Mouse (Mus musculus) CH12.LX (cell line): Measurements from ENCODE around the gene Rasip1. TPM values are rescaled to one million over a fixed set of nuclear protein-coding genes. Genes with fewer than 3 reads are reported as not detected.
A peak's percentile ranks its signal among the peaks of the same experiment; 100 is the strongest.

Experiments
- DNase-seq: peaks from one replicate; pipeline ENCODE4 v3.0.0-alpha.2; 2013; ENCODE audit errors: extremely low read depth
- H3K27ac ChIP-seq: 2 replicates; pipeline ENCODE4 v1.5.1; 2012; ENCODE audit warnings: low read depth, mild to moderate bottlenecking, control low read depth, moderate library complexity; ENCODE audit not compliant: insufficient read depth
- H3K27me3 ChIP-seq: replicated peaks from 2 replicates; pipeline ENCODE3; 2012; ENCODE audit warnings: inconsistent platforms
- H3K36me3 ChIP-seq, 2 experiments: replicated peaks in 1 of 2; 2 replicates each; pipeline versions ENCODE3 to v1.6.1; 2012; ENCODE audit warnings: inconsistent platforms in 1 of 2, low read length in 1 of 2, mild to moderate bottlenecking in 1 of 2, mixed read lengths in 1 of 2, moderate library complexity in 1 of 2; ENCODE audit not compliant: control insufficient read depth in 1 of 2, insufficient read depth in 1 of 2
- H3K4me1 ChIP-seq, 2 experiments: 2 replicates each; pipeline ENCODE4 v1.6.1; 2012; ENCODE audit warnings: inconsistent platforms in 1 of 2, moderate library complexity in 1 of 2; ENCODE audit not compliant: insufficient read depth in 2 of 2, control insufficient read depth in 1 of 2
- H3K4me2 ChIP-seq: 2 replicates; pipeline ENCODE4 v1.6.1; 2012; ENCODE audit warnings: low read depth, mild to moderate bottlenecking, control low read depth; ENCODE audit not compliant: poor library complexity, insufficient read depth, severe bottlenecking
- H3K4me3 ChIP-seq, 3 experiments: fragments of 150-350 bp in 1 of 3; sonication (generic) in 1 of 3; replicated peaks in 1 of 3; 2 replicates each; pipeline versions ENCODE3 to v1.5.1; 2011 to 2012; ENCODE audit warnings: low read depth in 2 of 3, low read length in 2 of 3, mild to moderate bottlenecking in 2 of 3, moderate library complexity in 2 of 3, control low read depth in 1 of 3, improper control_type of control experiment in 1 of 3, inconsistent platforms in 1 of 3, mixed read lengths in 1 of 3; ENCODE audit not compliant: poor library complexity in 1 of 3
- H3K79me2 ChIP-seq: replicated peaks from 2 replicates; pipeline ENCODE4 v1.6.1; 2012; ENCODE audit warnings: mild to moderate bottlenecking, moderate library complexity; ENCODE audit not compliant: control insufficient read depth, poor library complexity, insufficient read depth, severe bottlenecking; ENCODE audit errors: extremely low read depth
- H3K9ac ChIP-seq: 2 replicates; pipeline ENCODE4 v1.6.1; 2012; ENCODE audit warnings: low read depth, mild to moderate bottlenecking, control low read depth, moderate library complexity; ENCODE audit not compliant: insufficient read depth
- H3K9me3 ChIP-seq: replicated peaks from 2 replicates; pipeline ENCODE3; 2012; ENCODE audit warnings: low read length, inconsistent platforms, mixed read lengths
- BHLHE40 ChIP-seq: IDR thresholded peaks from 2 replicates; pipeline ENCODE4 v1.6.1; 2011; ENCODE audit warnings: mild to moderate bottlenecking, low read depth, low read length, improper control_type of control experiment
- CTCF ChIP-seq, 2 experiments: IDR thresholded peaks in 1 of 2; conservative IDR thresholded peaks in 1 of 2; 2 replicates each; pipeline ENCODE4 v1.5.1; 2011 to 2012; ENCODE audit warnings: low read depth in 2 of 2, low read length in 2 of 2, improper control_type of control experiment in 1 of 2, inconsistent platforms in 1 of 2, mild to moderate bottlenecking in 1 of 2, moderate library complexity in 1 of 2
- E2F4 ChIP-seq: IDR thresholded peaks from 2 replicates; pipeline ENCODE4 v1.6.1; 2011; ENCODE audit warnings: low read depth, low read length, improper control_type of control experiment; ENCODE audit not compliant: insufficient replicate concordance
- HCFC1 ChIP-seq: IDR thresholded peaks from 2 replicates; pipeline ENCODE4 v1.6.1; 2012; ENCODE audit warnings: low read depth, mild to moderate bottlenecking, inconsistent platforms, low read length, improper control_type of control experiment
- IRF4 ChIP-seq: IDR thresholded peaks from 2 replicates; pipeline ENCODE4 v1.6.1; 2014; ENCODE audit warnings: low read depth, mild to moderate bottlenecking, inconsistent platforms, low read length, improper control_type of control experiment
- JUND ChIP-seq: conservative IDR thresholded peaks from 2 replicates; pipeline ENCODE4 v1.6.1; 2011; ENCODE audit warnings: low read depth, low read length, improper control_type of control experiment
- MAX ChIP-seq: IDR thresholded peaks from 2 replicates; pipeline ENCODE4 v1.6.1; 2011; ENCODE audit warnings: low read length, improper control_type of control experiment
- MAZ ChIP-seq: IDR thresholded peaks from 2 replicates; pipeline ENCODE4 v1.6.1; 2012; ENCODE audit warnings: low read depth, mild to moderate bottlenecking, inconsistent platforms, low read length, improper control_type of control experiment, moderate library complexity
- MXI1 ChIP-seq: IDR thresholded peaks from 2 replicates; pipeline ENCODE4 v1.6.1; 2011; ENCODE audit warnings: mild to moderate bottlenecking, low read depth, low read length, improper control_type of control experiment
- MYC ChIP-seq: IDR thresholded peaks from 2 replicates; pipeline ENCODE4 v1.6.1; 2011; ENCODE audit warnings: low read depth, mild to moderate bottlenecking, improper control_type of control experiment, low read length
- NRF1 ChIP-seq: IDR thresholded peaks from 2 replicates; pipeline ENCODE4 v1.6.1; 2014; ENCODE audit warnings: low read depth, mild to moderate bottlenecking, inconsistent platforms, low read length, improper control_type of control experiment, moderate library complexity
- POLR2A ChIP-seq: IDR thresholded peaks from 2 replicates; pipeline ENCODE4 v1.6.1; 2011; ENCODE audit warnings: low read depth, mild to moderate bottlenecking, improper control_type of control experiment, low read length
- POLR2AphosphoS2 ChIP-seq: IDR thresholded peaks from 2 replicates; pipeline ENCODE4 v1.6.1; 2011; ENCODE audit warnings: low read depth, low read length, improper control_type of control experiment
- RAD21 ChIP-seq: IDR thresholded peaks from 2 replicates; pipeline ENCODE4 v1.6.1; 2011; ENCODE audit warnings: low read depth, mild to moderate bottlenecking, low read length, improper control_type of control experiment, moderate library complexity
- RCOR1 ChIP-seq: conservative IDR thresholded peaks from 2 replicates; pipeline ENCODE4 v1.6.1; 2012; ENCODE audit warnings: low read depth, mild to moderate bottlenecking, inconsistent platforms, low read length, improper control_type of control experiment
- SIN3A ChIP-seq: IDR thresholded peaks from 2 replicates; pipeline ENCODE4 v1.6.1; 2012; ENCODE audit warnings: low read length, improper control_type of control experiment, inconsistent platforms
- USF1 ChIP-seq: IDR thresholded peaks from 2 replicates; pipeline ENCODE4 v1.6.1; 2014; ENCODE audit warnings: low read depth, mild to moderate bottlenecking, inconsistent platforms, low read length, improper control_type of control experiment
- USF2 ChIP-seq: conservative IDR thresholded peaks from 2 replicates; pipeline ENCODE4 v1.6.1; 2011; ENCODE audit warnings: low read depth, low read length, improper control_type of control experiment
- dilution Hi-C: fragments of 300-500 bp; cut with MboI; formaldehyde crosslinking; loops from 2 replicates; pipeline ENCODE4 v1.14.3; 2020; ENCODE audit warnings: low sequenced_read_pairs; ENCODE audit not compliant: extremely low pct_unique_long_range_greater_than_20kb, extremely low pct_ligation_motif_present
- in situ Hi-C: fragments of 300-500 bp; cut with MboI; formaldehyde crosslinking; loops from 3 replicates; pipeline ENCODE4 v1.14.3; 2019; ENCODE audit warnings: low sequenced_read_pairs, low pct_ligation_motif_present, low pct_unique_long_range_greater_than_20kb, mixed read lengths
- polyA plus RNA-seq: library from polyadenylated mRNA; unstranded; fragments of >175 nt; gene quantifications from 2 replicates; pipeline ENCODE4 v1.2.1, GENCODE M21; 2012; ENCODE audit warnings: low read depth; ENCODE audit not compliant: insufficient read length
- total RNA-seq, 2 experiments: library from RNA; depleted of rRNA; stranded (reverse); fragments of 300-350 nt in 1 of 2; fragments of >200 nt in 1 of 2; gene quantifications; 2 replicates each; pipeline ENCODE4 v1.2.3; 2012 to 2014

Gene Rasip1
- total and polyA plus RNA-seq, 3 experiments: 0.46 to 2.9 (median 0.77) TPM

DNA sequence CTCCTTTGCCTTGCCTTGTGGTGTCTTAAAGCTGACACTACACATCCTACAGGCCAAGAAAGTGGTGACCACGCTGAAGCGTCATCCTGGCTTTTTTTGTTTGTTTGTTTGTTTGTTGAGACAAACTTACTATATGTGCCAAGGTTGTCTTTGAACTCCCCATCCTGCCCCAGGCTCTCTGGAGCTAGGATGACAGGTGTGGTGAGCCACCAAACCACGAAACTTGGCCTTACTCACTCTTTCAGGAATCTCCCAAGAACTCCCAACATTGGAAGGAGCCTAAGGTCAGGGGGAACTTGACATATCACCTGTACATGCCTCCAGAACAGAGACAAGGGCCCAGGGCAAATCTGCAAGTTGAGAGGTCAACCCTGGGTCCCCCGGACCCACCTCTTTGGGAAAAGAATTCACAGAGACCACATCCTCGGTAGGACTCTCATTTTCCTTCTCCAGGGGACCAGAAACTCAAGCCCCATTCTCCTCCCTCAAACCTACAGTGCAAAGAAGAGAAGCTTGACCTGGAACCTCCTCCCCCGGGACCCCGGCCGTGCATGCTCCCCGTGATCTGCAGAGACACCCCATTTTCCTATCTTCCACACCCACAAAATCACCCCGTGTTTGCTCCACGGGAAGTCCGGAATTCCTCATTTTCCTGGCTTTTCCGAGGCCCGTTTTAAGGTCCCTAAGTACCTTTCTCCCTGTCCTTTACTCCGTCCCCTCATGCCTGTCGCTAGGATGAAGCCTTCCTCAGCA lies 15.4 kb downstream of the Rasip1 start:
- in situ Hi-C loops: no loop called here

DNA sequence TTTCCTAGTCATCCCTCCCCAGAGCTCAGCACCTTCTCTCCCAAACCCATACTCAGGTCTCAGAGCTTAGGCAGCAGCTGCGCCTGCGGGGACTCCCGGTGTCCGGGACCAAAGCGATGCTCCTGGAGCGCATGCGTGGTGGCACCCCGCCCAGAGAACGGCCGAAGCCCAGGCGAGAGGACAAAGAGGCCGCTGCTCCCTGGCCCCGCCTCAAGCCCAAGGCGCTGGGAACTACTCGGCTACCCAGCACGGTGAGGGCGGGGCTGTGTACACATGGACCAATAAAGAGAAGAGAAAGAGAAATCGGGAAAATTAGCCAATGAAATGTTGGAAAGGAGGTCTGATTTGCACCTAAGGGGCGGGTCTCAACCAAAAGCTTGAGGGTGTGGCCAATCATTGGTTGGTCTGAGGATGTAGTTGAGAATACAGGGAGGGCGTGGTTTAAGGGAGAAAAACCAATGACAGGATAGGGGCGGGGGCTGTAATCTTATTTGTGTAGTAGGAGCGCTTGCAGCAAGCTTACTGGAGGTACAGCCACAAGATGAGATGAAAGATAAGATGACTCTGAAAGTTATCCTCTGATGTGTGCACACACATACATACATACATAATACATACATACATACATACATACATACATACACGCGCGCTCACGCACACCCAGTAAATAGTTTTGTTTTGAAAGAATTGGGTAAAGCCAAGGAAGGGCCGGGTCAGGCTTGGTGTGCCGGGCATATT lies 16.3 kb downstream of the Rasip1 start:
- peak; percentile 87 for DNase-seq
- Histone ChIP-seq H3K27me3 (no peaks in the 10 kb centered on the region), H3K4me1 (peaks cover 33 to 89% of the 10 kb centered on the region in 2 experiments), H3K9ac (no peak overlapping the region), H3K4me2 (peak overlapping the region; percentile 13), H3K4me3 (peak overlapping the region in 2 of 3 experiments; percentile 16 to 35), H3K27ac (no peak overlapping the region), H3K36me3 (peaks cover 0 to 4% of the 10 kb centered on the region in 2 experiments), H3K9me3 (no peaks in the 10 kb centered on the region), H3K79me2 (no peaks in the 10 kb centered on the region)
- in situ Hi-C loops (no loop called here), dilution Hi-C loops (no loop called here)
- peak; percentile 93 for TF ChIP-seq NRF1
- TF ChIP-seq RCOR1: no peak
- 0 out of 2 replicates have a peak, but pooled peaks have one; percentile 49 for TF ChIP-seq POLR2A

More for the DNA sequence above, 15.4 kb downstream of the Rasip1 start:
- DNase-seq: no peak
- no peaks in the 10 kb centered on the region for H3K9me3 ChIP-seq
- H3K9ac ChIP-seq: no peak overlapping the region
- peak overlapping the region; percentile 3; the same call in 1 of the 2 replicates for H3K4me2 ChIP-seq
- H3K27ac ChIP-seq: no peak overlapping the region
- peaks cover 35 to 97% of the 10 kb centered on the region in 2 experiments for H3K4me1 ChIP-seq
- TF ChIP-seq RAD21: no peak
- TF ChIP-seq BHLHE40: no peak
- no peak for TF ChIP-seq MXI1
- no peak for TF ChIP-seq JUND
- no peak for TF ChIP-seq MAX
- TF ChIP-seq CTCF (conservative IDR thresholded peaks at IDR 0.05 in 1 of 2, IDR thresholded peaks at IDR 0.05 in 1 of 2; ENCODE audit: low read depth in 2 of 2, low read length in 2 of 2): no peak
- TF ChIP-seq MAZ: no peak
- TF ChIP-seq NRF1: no peak
- TF ChIP-seq POLR2AphosphoS2: no peak
- no peak for TF ChIP-seq USF2
- no peak for TF ChIP-seq HCFC1
- TF ChIP-seq E2F4: no peak
- TF ChIP-seq IRF4: no peak
- TF ChIP-seq SIN3A: no peak
- no peak for TF ChIP-seq MYC
- TF ChIP-seq POLR2A: no peak
- no peak for TF ChIP-seq USF1
- H3K27me3 ChIP-seq: no peaks in the 10 kb centered on the region
- no peaks in the 10 kb centered on the region for H3K79me2 ChIP-seq
- H3K36me3 ChIP-seq: peaks cover 0 to 5% of the 10 kb centered on the region in 2 experiments
- peak overlapping the region in 2 of 3 experiments; percentile 21 to 35 for H3K4me3 ChIP-seq
- dilution Hi-C loops: no loop called here
